Mouse (Mus musculus) limb, embryonic 13.5 days (tissue): Measurements from ENCODE around the gene Ptprg. TPM values are rescaled to one million over a fixed set of nuclear protein-coding genes. Genes with fewer than 3 reads are reported as not detected.

Experiments used
- ATAC-seq: fragments of 200-750 bp; cut with Nextera tagmentation; 2 replicates; pipeline ENCODE4 v1.8.0; 2017; ENCODE audit warnings: low read depth, moderate number of reproducible peaks, moderate TSS enrichment; ENCODE audit not compliant: low FRiP score
- H3K27ac ChIP-seq: fragments of 300-500 bp; sonication (generic); 2 replicates; pipeline ENCODE4 v1.5.1; 2015; ENCODE audit warnings: inconsistent platforms, mild to moderate bottlenecking, moderate library complexity
- H3K27me3 ChIP-seq: fragments of 300-500 bp; sonication (generic); 2 replicates; pipeline ENCODE4 v1.6.1; 2015; ENCODE audit warnings: mild to moderate bottlenecking, inconsistent platforms
- H3K36me3 ChIP-seq: fragments of 300-500 bp; sonication (generic); 2 replicates; pipeline ENCODE4 v1.6.1; 2015; ENCODE audit warnings: inconsistent platforms, mild to moderate bottlenecking, moderate library complexity
- H3K4me1 ChIP-seq: fragments of 300-500 bp; sonication (generic); 2 replicates; pipeline ENCODE4 v1.6.1; 2015; ENCODE audit warnings: inconsistent platforms
- H3K4me2 ChIP-seq: fragments of 300-500 bp; sonication (generic); replicated peaks from 2 replicates; pipeline ENCODE4 v1.6.1; 2015; ENCODE audit warnings: inconsistent platforms, mild to moderate bottlenecking, moderate library complexity
- H3K4me3 ChIP-seq: fragments of 300-500 bp; sonication (generic); 2 replicates; pipeline ENCODE4 v1.5.1; 2015; ENCODE audit warnings: moderate library complexity, mild to moderate bottlenecking, inconsistent platforms
- H3K9ac ChIP-seq: fragments of 300-500 bp; sonication (generic); 2 replicates; pipeline ENCODE4 v1.6.1; 2015; ENCODE audit warnings: mild to moderate bottlenecking, inconsistent platforms
- H3K9me3 ChIP-seq: fragments of 300-500 bp; sonication (generic); 2 replicates; pipeline ENCODE4 v1.6.1; 2016; ENCODE audit warnings: inconsistent platforms
- WGBS: fragments of 180-500 bp; shearing (Covaris S2); methylation state at CpG from one replicate; pipeline ENCODE4 v1.1.7; 2015; 5-methylcytosine and 5-hydroxymethylcytosine counted together
- polyA plus RNA-seq: library from polyadenylated mRNA; unstranded; fragments of >200 nt; fragmentation: Nextera tagmentation; extraction: Ambion mirVana; gene quantifications from 2 replicates; pipeline ENCODE4 v1.2.1, GENCODE M21; 2015

Ptprg gene
- polyA plus RNA-seq, 1 experiment from 2014 or later, result 38.4 TPM

DNA sequence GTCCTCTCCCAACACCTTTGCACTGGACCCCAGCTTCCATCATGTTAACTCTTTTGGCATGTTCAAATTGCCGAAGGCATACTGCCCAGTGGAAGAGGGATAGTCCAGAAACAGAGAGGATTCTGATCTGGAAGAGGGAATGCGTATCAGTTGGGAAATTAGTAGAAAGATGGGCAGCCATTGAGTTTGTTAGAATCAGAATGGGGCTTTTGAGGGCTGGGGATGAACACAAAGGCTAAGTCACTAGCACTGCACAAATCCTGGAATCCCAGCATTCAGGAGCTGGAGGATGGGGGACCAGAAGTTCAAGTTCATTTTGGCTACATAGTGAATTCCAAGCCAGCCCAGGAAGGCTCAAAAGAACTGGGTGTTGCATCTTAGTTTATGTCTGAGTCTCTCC lies 146.3 kb downstream of the Ptprg start:
- no peak for ATAC-seq
- WGBS, result 95% methylated on average over 2 of the region's 2 CpGs
- H3K4me2 ChIP-seq, result no peak overlapping the region
- H3K9ac ChIP-seq, result no peak overlapping the region
- no peaks in the 10 kb centered on the region for H3K36me3 ChIP-seq
- no peaks in the 10 kb centered on the region for H3K27me3 ChIP-seq
- no peak overlapping the region for H3K27ac ChIP-seq
- H3K4me3 ChIP-seq, result no peak overlapping the region
- H3K4me1 ChIP-seq, result peaks cover 33% of the 10 kb centered on the region
- H3K9me3 ChIP-seq, result no peaks in the 10 kb centered on the region

DNA sequence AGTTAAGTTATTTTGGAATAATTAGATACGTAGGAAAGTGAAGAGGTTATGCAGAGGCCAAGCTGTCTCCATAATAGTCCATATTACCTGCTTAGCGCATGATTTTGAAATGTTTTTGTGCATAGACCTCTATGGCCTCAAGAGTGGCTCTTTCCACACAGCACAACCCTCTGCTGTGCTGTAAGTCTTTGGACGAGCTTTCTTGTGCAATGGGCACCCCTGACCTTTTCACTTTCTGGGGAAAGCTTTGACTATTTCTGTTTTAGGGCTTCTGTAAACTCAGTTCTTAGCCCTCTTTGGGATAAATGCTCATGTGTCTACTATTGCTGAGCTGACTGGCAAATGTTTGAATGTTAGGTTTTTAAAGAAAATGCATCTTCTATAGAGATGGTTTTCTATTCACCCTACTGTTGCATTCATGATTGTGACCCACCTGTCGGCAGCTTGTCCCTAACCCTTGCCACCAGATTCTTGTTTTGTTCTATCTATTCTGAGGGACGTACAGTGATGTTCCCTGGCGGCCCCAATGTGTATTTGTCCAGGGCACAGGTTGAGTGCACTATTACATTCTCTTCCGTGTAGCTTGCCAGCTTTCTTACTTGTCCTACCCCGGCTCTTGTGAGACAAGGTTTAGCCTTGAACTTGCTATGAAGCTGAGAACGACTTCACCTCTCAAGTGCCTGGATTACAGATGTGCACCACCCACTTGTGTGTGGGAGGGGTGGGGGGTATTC lies 148.4 kb downstream of the Ptprg start:
- Histone ChIP-seq H3K4me1 (peaks cover 33% of the 10 kb centered on the region), H3K9ac (no peak overlapping the region), H3K4me2 (no peak overlapping the region), H3K9me3 (no peaks in the 10 kb centered on the region), H3K27me3 (no peaks in the 10 kb centered on the region), H3K36me3 (no peaks in the 10 kb centered on the region), H3K4me3 (no peak overlapping the region), H3K27ac (no peak overlapping the region)
- WGBS, result 79% methylated on average over 9 of the region's 9 CpGs
- no peak for ATAC-seq

DNA sequence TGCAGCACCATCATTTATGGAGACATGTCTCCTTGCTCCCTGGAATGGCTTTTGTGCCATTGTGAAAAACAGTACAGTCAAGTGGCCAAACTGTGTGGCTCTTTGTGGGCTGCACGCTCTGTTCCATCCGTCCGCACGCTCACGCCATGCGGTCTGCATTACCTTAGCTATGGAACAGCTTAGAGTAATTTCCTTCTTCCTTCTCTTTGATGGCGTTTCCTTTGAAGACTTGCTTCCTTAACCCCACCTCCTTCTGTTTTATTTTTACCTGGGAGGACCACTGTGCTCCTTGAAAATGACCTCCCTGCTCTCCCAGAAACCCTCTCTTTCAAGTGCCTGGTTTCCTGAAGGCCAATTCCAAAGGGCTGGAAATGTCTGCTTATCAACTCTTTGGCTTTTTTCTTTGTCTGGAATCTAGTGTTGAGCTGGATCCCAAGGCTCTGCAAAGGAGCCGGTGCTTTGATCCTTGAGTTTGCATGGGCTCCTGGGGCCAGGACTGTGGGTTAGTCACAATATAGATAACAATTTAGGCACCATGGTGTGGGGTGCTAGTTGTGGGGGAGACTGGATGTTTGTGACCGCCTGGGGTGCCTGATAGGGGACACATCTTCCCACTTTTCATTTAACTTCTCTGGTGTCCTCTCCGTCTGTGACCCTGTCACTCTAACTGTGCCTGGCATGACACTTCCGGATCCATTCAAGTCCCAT lies 149.6 kb downstream of the Ptprg start:
- Histone ChIP-seq H3K4me3 (no peak overlapping the region), H3K36me3 (no peaks in the 10 kb centered on the region), H3K9ac (no peak overlapping the region), H3K27ac (no peak overlapping the region), H3K4me1 (peaks cover 32% of the 10 kb centered on the region), H3K27me3 (no peaks in the 10 kb centered on the region), H3K9me3 (no peaks in the 10 kb centered on the region), H3K4me2 (no peak overlapping the region)
- WGBS, result 28% methylated on average over 11 of the region's 11 CpGs
- no peak for ATAC-seq

DNA sequence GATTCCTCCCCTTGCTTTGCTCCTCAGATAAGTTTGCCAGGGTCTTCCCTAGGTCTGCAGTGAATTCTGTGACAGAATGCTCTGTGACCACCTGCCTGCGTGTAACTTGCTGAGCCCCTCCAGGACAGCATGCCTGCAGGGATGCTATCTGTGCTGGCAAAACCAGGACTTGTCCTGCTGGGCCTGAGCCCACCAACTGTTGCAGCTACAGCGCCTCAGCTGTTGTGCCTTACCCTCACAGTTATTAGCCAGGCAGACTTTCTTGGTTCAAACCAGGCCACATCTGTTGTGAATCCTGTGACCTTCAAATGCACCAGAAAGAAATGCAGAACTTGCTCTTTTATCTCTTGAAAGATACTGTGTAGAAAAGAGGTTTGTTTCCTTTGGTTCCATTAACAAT lies 151.5 kb downstream of the Ptprg start:
- Histone ChIP-seq H3K4me3 (no peak overlapping the region), H3K27ac (no peak overlapping the region)

DNA sequence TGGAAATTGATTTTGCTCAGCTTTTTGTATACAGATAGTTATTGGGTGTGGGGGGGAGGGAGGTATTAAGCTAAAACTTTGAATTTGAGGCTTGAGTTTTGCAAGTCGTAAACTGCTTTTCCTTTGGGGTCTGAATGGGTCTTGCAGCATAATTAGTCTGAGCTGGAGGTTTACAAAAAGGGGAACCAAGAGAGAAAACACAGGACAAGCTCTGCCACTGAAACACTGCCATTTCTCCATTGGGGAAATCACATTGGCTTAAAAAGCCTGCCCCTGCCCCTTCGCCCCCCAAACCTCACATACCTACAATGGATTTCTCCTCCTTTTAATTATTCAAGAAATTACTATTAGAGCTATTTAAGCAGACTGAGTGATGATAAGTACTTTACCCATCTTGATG lies 156.0 kb downstream of the Ptprg start:
- H3K27me3 ChIP-seq, result no peaks in the 10 kb centered on the region
- H3K9me3 ChIP-seq, result no peaks in the 10 kb centered on the region
- H3K4me1 ChIP-seq, result peaks cover 22% of the 10 kb centered on the region
- ATAC-seq, result no peak
- no peak overlapping the region for H3K9ac ChIP-seq
- H3K4me3 ChIP-seq, result no peak overlapping the region
- H3K27ac ChIP-seq, result no peak overlapping the region
- H3K4me2 ChIP-seq, result no peak overlapping the region
- 60% methylated on average over 2 of the region's 2 CpGs for WGBS
- H3K36me3 ChIP-seq, result no peaks in the 10 kb centered on the region

More for the DNA sequence above, 151.5 kb downstream of the Ptprg start:
- Histone ChIP-seq H3K36me3 (no peaks in the 10 kb centered on the region), H3K9me3 (no peaks in the 10 kb centered on the region), H3K4me2 (no peak overlapping the region), H3K27me3 (no peaks in the 10 kb centered on the region), H3K4me1 (peaks cover 38% of the 10 kb centered on the region), H3K9ac (no peak overlapping the region)
- ATAC-seq, result no peak
- WGBS, result 16% methylated on average over 2 of the region's 2 CpGs

DNA sequence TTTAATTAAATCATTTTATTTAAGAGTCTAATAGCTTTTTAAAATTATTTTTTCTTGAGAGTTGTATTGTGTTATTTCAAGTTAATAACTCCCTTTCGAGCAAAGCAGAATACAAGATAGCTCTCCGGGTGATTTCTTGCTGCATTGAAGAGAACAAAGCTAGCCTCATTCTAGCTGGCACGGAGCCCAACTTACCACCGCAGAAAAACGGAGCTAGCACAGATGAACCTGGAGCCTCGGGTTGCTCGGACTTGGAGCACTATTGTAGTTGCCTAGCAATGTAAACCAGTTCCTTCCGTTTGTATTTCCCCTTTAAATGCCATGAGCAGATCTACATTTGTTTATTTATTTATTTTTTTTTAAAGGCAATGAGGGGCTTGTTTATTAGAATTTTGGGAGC lies 156.5 kb downstream of the Ptprg start:
- no peak for ATAC-seq
- Histone ChIP-seq H3K4me3 (no peak overlapping the region), H3K4me2 (no peak overlapping the region), H3K4me1 (peaks cover 20% of the 10 kb centered on the region), H3K9ac (no peak overlapping the region), H3K27me3 (no peaks in the 10 kb centered on the region), H3K9me3 (no peaks in the 10 kb centered on the region), H3K36me3 (no peaks in the 10 kb centered on the region), H3K27ac (no peak overlapping the region)
- WGBS, result 45% methylated on average over 8 of the region's 8 CpGs

DNA sequence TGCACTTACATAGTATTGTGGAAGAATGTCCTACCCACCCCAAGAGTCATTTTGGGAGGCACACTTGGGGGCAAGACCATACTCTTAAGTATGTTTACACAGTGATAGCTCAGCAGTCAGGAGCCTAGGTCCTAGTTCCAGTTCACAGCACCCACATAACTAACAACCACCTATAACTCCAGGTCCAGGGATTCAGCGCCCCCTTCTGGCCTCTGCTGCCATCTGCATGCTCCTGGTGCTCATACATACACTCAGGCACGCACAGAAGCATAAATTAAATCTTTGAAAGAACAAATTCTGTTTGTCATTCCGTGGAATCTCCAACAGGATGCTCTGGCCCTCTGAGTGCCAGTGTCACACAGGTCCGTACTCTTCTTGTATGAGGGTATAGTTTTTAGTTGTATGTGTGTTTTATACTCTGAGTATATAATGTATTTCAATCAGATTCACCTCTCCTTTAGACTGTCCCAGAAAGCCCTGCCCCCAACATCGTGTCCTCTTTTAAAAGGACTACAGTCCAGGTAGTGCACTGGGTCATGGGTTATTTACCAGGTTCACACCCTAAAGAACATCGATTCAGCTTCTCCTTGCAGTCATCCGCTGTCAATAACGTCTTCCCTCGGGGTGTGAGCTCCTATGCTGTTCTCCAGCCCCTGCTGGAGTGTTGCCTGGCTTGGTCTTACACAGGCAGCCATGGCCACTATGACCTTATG lies 157.2 kb downstream of the Ptprg start:
- no peak for ATAC-seq
- H3K27ac ChIP-seq, result no peak overlapping the region
- H3K36me3 ChIP-seq, result no peaks in the 10 kb centered on the region
- WGBS, result 87% methylated on average over 9 of the region's 9 CpGs
- no peaks in the 10 kb centered on the region for H3K9me3 ChIP-seq
- H3K4me3 ChIP-seq, result no peak overlapping the region
- no peak overlapping the region for H3K9ac ChIP-seq
- H3K4me2 ChIP-seq, result no peak overlapping the region
- H3K4me1 ChIP-seq, result peaks cover 15% of the 10 kb centered on the region; the same call in 1 of the 2 replicates
- H3K27me3 ChIP-seq, result no peaks in the 10 kb centered on the region

DNA sequence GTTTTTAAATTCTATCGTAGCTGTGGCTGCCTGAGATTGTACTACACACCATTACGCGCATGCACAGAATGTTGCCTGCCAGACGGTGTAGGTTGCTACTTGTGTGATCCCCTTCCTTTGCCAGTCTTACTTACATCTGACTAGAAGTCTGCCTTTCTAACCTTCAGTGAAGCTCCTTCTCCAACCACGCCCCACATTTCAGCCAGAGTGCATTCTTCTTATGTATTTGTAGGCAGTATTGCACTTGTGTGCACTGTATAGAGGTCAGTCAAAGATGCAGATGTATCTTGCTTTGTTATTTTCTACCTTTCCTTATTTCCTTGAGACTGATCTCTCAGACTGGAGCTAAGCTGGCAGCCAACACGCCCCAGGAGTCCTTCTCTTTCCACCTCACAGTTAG lies 158.8 kb downstream of the Ptprg start:
- H3K4me3 ChIP-seq, result no peak overlapping the region
- no peaks in the 10 kb centered on the region for H3K36me3 ChIP-seq
- no peaks in the 10 kb centered on the region for H3K27me3 ChIP-seq
- no peak overlapping the region for H3K4me2 ChIP-seq
- peaks cover 15% of the 10 kb centered on the region; the same call in 1 of the 2 replicates for H3K4me1 ChIP-seq
- 94% methylated on average over 6 of the region's 6 CpGs for WGBS
- no peaks in the 10 kb centered on the region for H3K9me3 ChIP-seq
- no peak overlapping the region for H3K27ac ChIP-seq
- H3K9ac ChIP-seq, result no peak overlapping the region
- ATAC-seq, result no peak

DNA sequence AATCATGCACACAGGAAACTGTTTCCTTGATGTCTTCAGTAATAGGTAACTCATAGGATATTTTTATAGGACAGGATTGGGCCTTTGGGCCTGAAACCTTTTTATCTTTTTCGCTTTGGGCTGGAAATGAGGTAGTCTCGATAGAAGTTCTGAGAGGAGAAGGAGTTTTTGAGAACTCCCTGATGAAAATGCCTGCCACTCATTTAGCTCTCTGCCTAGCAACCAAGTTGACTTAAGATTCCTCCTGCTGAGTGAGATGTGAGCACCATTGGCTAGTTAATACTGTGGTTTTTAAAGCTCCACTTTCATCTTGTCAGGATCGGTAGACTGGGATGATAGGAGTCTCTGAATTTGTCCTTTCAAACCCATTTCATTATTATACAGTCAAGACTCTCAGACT lies 162.9 kb downstream of the Ptprg start:
- no peaks in the 10 kb centered on the region for H3K36me3 ChIP-seq
- H3K4me1 ChIP-seq, result peaks cover 7% of the 10 kb centered on the region; the same call in 1 of the 2 replicates
- H3K27ac ChIP-seq, result no peak overlapping the region
- 73% methylated on average over 3 of the region's 3 CpGs for WGBS
- no peaks in the 10 kb centered on the region for H3K9me3 ChIP-seq
- H3K9ac ChIP-seq, result no peak overlapping the region
- H3K4me2 ChIP-seq, result no peak overlapping the region
- ATAC-seq, result no peak
- H3K4me3 ChIP-seq, result no peak overlapping the region
- no peaks in the 10 kb centered on the region for H3K27me3 ChIP-seq

DNA sequence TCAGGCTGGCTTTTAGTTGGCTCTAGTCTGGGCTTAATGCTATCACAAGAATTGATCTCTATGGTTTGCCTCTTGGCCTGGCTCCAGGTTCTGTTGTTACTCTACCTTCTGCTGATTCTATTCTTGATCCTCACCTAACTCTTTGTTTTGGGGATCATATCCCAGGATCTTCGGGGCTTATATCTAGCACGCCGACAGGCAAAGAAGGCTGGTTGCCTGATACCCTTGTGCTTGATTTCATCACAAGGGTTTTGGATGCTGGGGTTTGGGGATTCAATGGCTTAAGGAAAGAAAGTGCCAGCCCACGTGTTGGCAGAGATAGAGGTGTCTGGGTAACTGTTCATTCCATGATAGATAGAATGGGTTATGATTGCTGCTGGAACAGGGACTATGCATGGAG lies 164.9 kb downstream of the Ptprg start:
- peaks cover 7% of the 10 kb centered on the region; the same call in 1 of the 2 replicates for H3K4me1 ChIP-seq
- H3K27me3 ChIP-seq, result no peaks in the 10 kb centered on the region
- H3K27ac ChIP-seq, result no peak overlapping the region; the same call in 1 of the 2 replicates
- 91% methylated on average over 4 of the region's 4 CpGs for WGBS
- no peaks in the 10 kb centered on the region for H3K9me3 ChIP-seq
- no peak for ATAC-seq
- H3K9ac ChIP-seq, result no peak overlapping the region
- H3K4me2 ChIP-seq, result no peak overlapping the region
- no peak overlapping the region for H3K4me3 ChIP-seq
- H3K36me3 ChIP-seq, result no peaks in the 10 kb centered on the region

DNA sequence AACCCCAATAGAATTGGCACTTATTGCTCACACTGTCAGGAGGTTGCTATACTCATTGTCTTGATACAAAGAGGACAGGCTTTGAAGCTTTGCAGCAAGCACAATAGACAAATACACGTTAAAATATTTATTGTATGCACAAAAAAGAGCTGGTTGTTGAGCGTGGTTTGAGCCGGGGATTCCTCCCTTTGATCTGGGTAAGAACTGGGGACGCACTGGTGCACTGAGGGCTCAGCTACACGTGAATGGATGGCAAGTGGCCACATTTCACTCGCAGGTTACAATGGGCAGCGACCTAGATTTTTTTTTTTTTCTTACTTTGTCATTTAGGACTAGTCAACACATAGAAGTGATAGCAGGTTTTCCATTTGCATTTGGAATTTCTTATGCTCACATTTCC lies 165.9 kb downstream of the Ptprg start:
- no peaks in the 10 kb centered on the region for H3K9me3 ChIP-seq
- H3K27me3 ChIP-seq, result no peaks in the 10 kb centered on the region
- peaks cover 7% of the 10 kb centered on the region; the same call in 1 of the 2 replicates for H3K4me1 ChIP-seq
- H3K36me3 ChIP-seq, result no peaks in the 10 kb centered on the region
- WGBS, result 75% methylated on average over 7 of the region's 7 CpGs
- H3K4me2 ChIP-seq, result no peak overlapping the region
- no peak overlapping the region for H3K27ac ChIP-seq
- no peak overlapping the region for H3K4me3 ChIP-seq
- H3K9ac ChIP-seq, result no peak overlapping the region
- ATAC-seq, result no peak

DNA sequence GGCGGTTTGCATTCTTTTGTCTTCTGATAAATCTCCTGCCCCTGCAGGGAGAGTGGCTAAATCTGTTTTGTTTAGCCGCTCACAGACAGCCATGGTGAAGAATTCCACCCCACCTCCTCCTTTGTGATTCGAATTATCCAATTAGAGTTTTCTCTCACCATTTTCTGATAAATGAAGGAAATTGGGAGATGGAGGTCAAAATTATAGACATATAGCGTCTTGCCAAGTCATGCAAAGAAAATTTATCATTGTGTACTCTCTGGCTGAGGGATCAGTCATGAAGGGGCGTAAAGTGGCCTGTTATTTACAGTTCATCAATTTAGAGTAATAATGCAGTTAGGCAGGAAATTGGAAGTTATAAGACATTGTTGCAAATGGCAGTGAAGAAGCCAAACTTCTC lies 168.8 kb downstream of the Ptprg start:
- H3K4me1 ChIP-seq, result peaks cover 7% of the 10 kb centered on the region; the same call in 1 of the 2 replicates
- H3K27ac ChIP-seq, result no peak overlapping the region
- no peak overlapping the region for H3K4me2 ChIP-seq
- no peak overlapping the region for H3K9ac ChIP-seq
- 74% methylated on average over 5 of the region's 5 CpGs for WGBS
- ATAC-seq, result no peak
- no peak overlapping the region for H3K4me3 ChIP-seq
- H3K27me3 ChIP-seq, result no peaks in the 10 kb centered on the region
- no peaks in the 10 kb centered on the region for H3K36me3 ChIP-seq
- no peaks in the 10 kb centered on the region for H3K9me3 ChIP-seq
